12 mouse cellular contexts compared by ENCODE assay signal in the genomic region with DNA sequence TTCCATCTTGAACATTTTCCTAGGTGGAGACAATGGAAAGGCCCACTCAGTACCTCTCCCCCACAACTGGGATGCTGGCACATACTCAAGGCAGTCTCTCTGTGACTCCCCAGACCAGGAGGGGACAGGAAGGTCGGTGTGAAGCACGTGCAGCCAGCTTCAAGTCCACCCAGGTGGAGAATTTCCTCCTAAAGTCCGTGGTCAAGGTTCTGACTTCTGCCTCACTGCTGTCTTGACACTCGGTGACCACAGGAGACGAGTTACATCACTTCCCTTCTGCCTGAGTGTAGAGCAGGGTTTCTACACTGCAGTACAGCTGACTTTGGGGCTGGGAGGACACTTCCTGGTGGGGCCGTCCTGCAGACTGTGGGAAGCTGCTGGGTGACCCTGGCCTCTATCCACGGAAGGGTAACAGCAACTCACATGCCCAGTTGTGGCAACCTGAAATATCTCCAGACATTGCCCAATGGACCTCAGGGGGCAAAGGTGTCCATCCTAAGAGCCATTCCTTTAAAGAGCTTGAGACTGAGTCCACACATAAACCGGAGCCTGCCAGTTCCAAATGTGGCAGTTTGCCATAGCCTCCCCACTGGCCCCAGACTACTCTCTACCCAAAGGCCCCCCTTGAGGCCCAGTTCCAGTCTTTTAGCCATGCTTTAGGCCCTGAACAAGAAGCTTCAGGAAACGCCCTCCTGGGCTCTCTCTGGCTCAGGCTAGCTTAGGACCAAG. TPM values are rescaled to one million over a fixed set of nuclear protein-coding genes. Genes with fewer than 3 reads are reported as not detected.
DNase-seq lines count a peak whose midpoint lies in the region; ATAC-seq lines count a peak whose summit lies in the region.
"Had no signal": no experiment of that assay in that cellular context is flagged by ENCODE, and none has a peak within 500 bp of the region (broad histone marks: within the 10 kb centered on the region; RNA-seq: fewer than 3 reads in every experiment).

No protein-coding gene starts in this region.

- peak; percentile 95 for ATAC-seq in granulocyte monocyte progenitor cell, adult 5-6 weeks (replicated peaks; ENCODE audit: poor library complexity, severe bottlenecking)
- ATAC-seq in activated CD4-positive, CD25-positive, alpha-beta regulatory T cell, adult 4 months, result no peak
- ATAC-seq: forebrain, embryonic 13.5 days had no signal

- DNase-seq in lung, adult 18-20 months, result peak; percentile 43 to 47
- DNase-seq in lung, postnatal 14 days, result no peak
- peak; percentile 50 for DNase-seq in lung, postnatal 4 days
- DNase-seq in layer of hippocampus, postnatal 14 days (ENCODE audit: low spot score in 2 of 2), result no peak
- no peak for DNase-seq in urinary bladder, postnatal 36 days (ENCODE audit: low spot score in 2 of 2)
- DNase-seq: gastrocnemius, postnatal 36 days; heart, postnatal 14 days; liver, embryonic 13.5 days; thymus, postnatal 4 days had no signal

RNA-seq across cellular contexts. Expression of a gene that starts 10.1 kb away (rescaled TPM):
- total RNA-seq in granulocyte monocyte progenitor cell, adult 5-6 weeks (2014; fragmentation: Nextera tagmentation), result 106 and 113 TPM in 2 replicates
- total RNA-seq in granulocyte monocyte progenitor cell, adult 5-6 weeks (2017), result 183 and 215 TPM in 2 replicates
- 100 to 1,000 TPM; 250 to 255 TPM for total RNA-seq in layer of hippocampus, postnatal 14 days (2021)
- 100 to 1,000 TPM; 583 to 590 TPM for polyA plus RNA-seq in activated CD4-positive, CD25-positive, alpha-beta regulatory T cell, adult 4 months (2017; shearing (Covaris generic))

Comparison
In these comparisons a context has a peak if more than half of its experiments do, and no peak if none do; other contexts are left out.
1. DNase-seq: peak in lung, adult 18-20 months (2 of 2) and lung, postnatal 4 days (2 of 2); none in lung, postnatal 14 days (single experiment), layer of hippocampus, postnatal 14 days (0 of 2) and urinary bladder, postnatal 36 days (0 of 2).